Mouse (Mus musculus): ENCODE results near the gene Ccdc146. TPM values are rescaled to one million over a fixed set of nuclear protein-coding genes. Genes with fewer than 3 reads are reported as not detected.

The Ccdc146 gene
- polyA plus RNA-seq (2012; rRNA removed) = not detected in 2 replicates

DNA sequence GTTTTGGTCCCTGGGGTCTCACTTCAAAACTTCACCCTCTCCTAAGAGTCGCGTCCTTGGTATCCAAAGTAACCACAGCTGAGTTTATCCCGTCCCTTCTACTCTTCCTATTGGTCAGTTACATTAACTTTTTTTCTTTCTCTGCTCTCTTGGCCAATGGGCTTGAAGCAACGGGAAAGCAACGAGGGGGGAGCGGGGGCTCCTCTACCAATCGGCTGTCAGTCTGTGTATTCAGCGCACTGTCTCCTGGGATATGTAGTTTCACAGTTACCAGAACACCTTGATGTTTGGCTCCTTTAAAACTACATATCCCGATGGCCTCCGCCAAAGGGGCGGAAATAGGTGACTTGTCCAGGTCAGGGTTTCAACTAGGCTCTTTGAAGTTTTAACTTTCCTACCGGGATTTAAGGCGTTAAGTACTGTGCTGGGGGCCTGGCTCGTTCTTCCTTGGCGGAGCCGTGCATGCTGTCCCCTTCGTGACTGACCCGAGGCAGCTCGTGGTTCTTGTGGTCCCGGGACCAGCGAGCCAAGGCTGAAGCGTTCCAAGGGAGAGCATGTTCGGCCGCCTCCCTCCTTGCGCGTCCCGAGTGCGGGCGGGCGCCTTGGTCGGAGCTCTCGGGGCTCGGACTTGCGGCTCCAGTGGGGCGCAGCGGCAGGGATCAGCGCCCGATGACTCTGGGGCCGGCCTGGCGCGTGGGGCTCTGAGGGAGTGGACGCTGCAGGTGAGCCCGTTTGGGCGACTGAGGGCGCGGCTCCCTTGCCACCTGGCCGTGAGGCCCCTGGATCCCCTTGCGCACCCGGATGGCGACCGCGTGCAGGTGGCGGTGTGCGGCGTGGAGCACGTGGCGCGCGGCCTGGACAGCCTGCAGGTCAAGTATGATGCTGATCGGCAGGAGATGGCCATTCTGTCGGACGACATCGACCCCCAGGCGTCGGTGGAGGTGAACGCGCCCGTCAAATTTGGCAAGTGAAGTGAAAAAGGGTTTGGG is at the start of gene Ccdc146, which contains the start of gene Fam185a:
Gene Ccdc146 (minus strand): TSS at position 64 of the 989 bp plus-strand sequence.
Gene Fam185a (plus strand): TSS at position 345 of the 989 bp plus-strand sequence.
- H3K36me3 ChIP-seq (ENCODE audit: control insufficient read depth, insufficient read depth, low read length) = no peaks in the 10 kb centered on the region
- under 1% methylated on average over 68 of the region's 68 CpGs for WGBS
- H3K27me3 ChIP-seq (ENCODE audit: control insufficient read depth, insufficient read depth, low read length) = no peaks in the 10 kb centered on the region
- peaks cover 3% of the 10 kb centered on the region; the same call in 1 of the 2 replicates for H3K4me1 ChIP-seq (ENCODE audit: control insufficient read depth, insufficient read depth, insufficient read length, low read length)
- peak within 1 kb of the TSS; percentile 87 for H3K4me3 ChIP-seq (ENCODE audit: low read depth, low read length)
- H3K27ac ChIP-seq (ENCODE audit: insufficient read depth, low read depth, low read length) = peak within 1 kb of the TSS; percentile 66
- TF ChIP-seq CTCF (IDR thresholded peaks at IDR 0.05; ENCODE audit: extremely low read depth, insufficient read length, insufficient replicate concordance, low read depth, low read length) (no peak), POLR2A (IDR thresholded peaks at IDR 0.05; ENCODE audit: low read depth, low read length) (no peak; the same call in 1 of the 2 replicates)

- Histone ChIP-seq H3K27ac (ENCODE audit: insufficient read depth, low read depth, low read length) (no peak overlapping the region), H3K4me1 (ENCODE audit: control insufficient read depth, insufficient read depth, insufficient read length, low read length) (no peaks in the 10 kb centered on the region), H3K4me3 (ENCODE audit: low read depth, low read length) (no peak overlapping the region), H3K27me3 (ENCODE audit: control insufficient read depth, insufficient read depth, low read length) (no peaks in the 10 kb centered on the region), H3K36me3 (ENCODE audit: control insufficient read depth, insufficient read depth, low read length) (no peaks in the 10 kb centered on the region)
- TF ChIP-seq POLR2A (IDR thresholded peaks at IDR 0.05; ENCODE audit: low read depth, low read length) (no peak), CTCF (IDR thresholded peaks at IDR 0.05; ENCODE audit: extremely low read depth, insufficient read length, insufficient replicate concordance, low read depth, low read length) (no peak)
- 95% methylated on average over 12 of the region's 12 CpGs for WGBS
These were observed 43.6 kb upstream of the Ccdc146 start for GRCm38 (mm10) chr5:21468100-21468499.

- H3K36me3 ChIP-seq (ENCODE audit: control insufficient read depth, insufficient read depth, low read length) = no peaks in the 10 kb centered on the region
- TF ChIP-seq CTCF (IDR thresholded peaks at IDR 0.05; ENCODE audit: extremely low read depth, insufficient read length, insufficient replicate concordance, low read depth, low read length) = no peak
- TF ChIP-seq POLR2A (IDR thresholded peaks at IDR 0.05; ENCODE audit: low read depth, low read length) = no peak
- no peaks in the 10 kb centered on the region for H3K4me1 ChIP-seq (ENCODE audit: control insufficient read depth, insufficient read depth, insufficient read length, low read length)
- no peak overlapping the region for H3K27ac ChIP-seq (ENCODE audit: insufficient read depth, low read depth, low read length)
- no peaks in the 10 kb centered on the region for H3K27me3 ChIP-seq (ENCODE audit: control insufficient read depth, insufficient read depth, low read length)
- 83% methylated on average over 7 of the region's 7 CpGs for WGBS
- no peak overlapping the region for H3K4me3 ChIP-seq (ENCODE audit: low read depth, low read length)
These were observed 42.9 kb upstream of the Ccdc146 start for GRCm38 (mm10) chr5:21467387-21467786.

GRCm38 (mm10) chr5:21440833-21441530 is 16.5 kb upstream of the Ccdc146 start:
- Histone ChIP-seq H3K36me3 (ENCODE audit: control insufficient read depth, insufficient read depth, low read length) (no peaks in the 10 kb centered on the region), H3K27ac (ENCODE audit: insufficient read depth, low read depth, low read length) (peak overlapping the region; percentile 70), H3K4me1 (ENCODE audit: control insufficient read depth, insufficient read depth, insufficient read length, low read length) (peaks cover 12% of the 10 kb centered on the region; the same call in 1 of the 2 replicates), H3K27me3 (ENCODE audit: control insufficient read depth, insufficient read depth, low read length) (no peaks in the 10 kb centered on the region), H3K4me3 (ENCODE audit: low read depth, low read length) (no peak overlapping the region)
- WGBS = 13% methylated on average over 8 of the region's 8 CpGs
- TF ChIP-seq CTCF (IDR thresholded peaks at IDR 0.05; ENCODE audit: extremely low read depth, insufficient read length, insufficient replicate concordance, low read depth, low read length) = no peak
- TF ChIP-seq POLR2A (IDR thresholded peaks at IDR 0.05; ENCODE audit: low read depth, low read length) = no peak

GRCm38 (mm10) chr5:21439446-21440110 is 15.1 kb upstream of the Ccdc146 start:
- H3K27ac ChIP-seq (ENCODE audit: insufficient read depth, low read depth, low read length) = no peak overlapping the region
- H3K4me1 ChIP-seq (ENCODE audit: control insufficient read depth, insufficient read depth, insufficient read length, low read length) = peaks cover 12% of the 10 kb centered on the region; the same call in 1 of the 2 replicates
- TF ChIP-seq CTCF (IDR thresholded peaks at IDR 0.05; ENCODE audit: extremely low read depth, insufficient read length, insufficient replicate concordance, low read depth, low read length) (no peak), POLR2A (IDR thresholded peaks at IDR 0.05; ENCODE audit: low read depth, low read length) (no peak)
- H3K4me3 ChIP-seq (ENCODE audit: low read depth, low read length) = no peak overlapping the region
- 56% methylated on average over 7 of the region's 7 CpGs for WGBS
- no peaks in the 10 kb centered on the region for H3K27me3 ChIP-seq (ENCODE audit: control insufficient read depth, insufficient read depth, low read length)
- peaks cover 2% of the 10 kb centered on the region; the same call in 1 of the 2 replicates for H3K36me3 ChIP-seq (ENCODE audit: control insufficient read depth, insufficient read depth, low read length)

- no peaks in the 10 kb centered on the region for H3K27me3 ChIP-seq (ENCODE audit: control insufficient read depth, insufficient read depth, low read length)
- WGBS = 65% methylated on average over 9 of the region's 9 CpGs
- no peak overlapping the region for H3K27ac ChIP-seq (ENCODE audit: insufficient read depth, low read depth, low read length)
- H3K4me3 ChIP-seq (ENCODE audit: low read depth, low read length) = no peak overlapping the region
- H3K4me1 ChIP-seq (ENCODE audit: control insufficient read depth, insufficient read depth, insufficient read length, low read length) = peaks cover 12% of the 10 kb centered on the region; the same call in 1 of the 2 replicates
- TF ChIP-seq POLR2A (IDR thresholded peaks at IDR 0.05; ENCODE audit: low read depth, low read length) = no peak
- TF ChIP-seq CTCF (IDR thresholded peaks at IDR 0.05; ENCODE audit: extremely low read depth, insufficient read length, insufficient replicate concordance, low read depth, low read length) = no peak
- H3K36me3 ChIP-seq (ENCODE audit: control insufficient read depth, insufficient read depth, low read length) = peaks cover 2% of the 10 kb centered on the region; the same call in 1 of the 2 replicates
These were observed 14.0 kb upstream of the Ccdc146 start for GRCm38 (mm10) chr5:21438428-21438827.
